Mouse (Mus musculus) urinary bladder, adult 2 months (tissue): ENCODE data around the gene Setd2. TPM values are rescaled to one million over a fixed set of nuclear protein-coding genes. Genes with fewer than 3 reads are reported as not detected.

Source experiments
- DNase-seq: peaks from one replicate; pipeline ENCODE4 v3.0.0; 2022; ENCODE audit warnings: low spot score
- polyA plus RNA-seq: library from polyadenylated mRNA; depleted of rRNA; stranded (reverse); fragments of >200 nt; gene quantifications from 2 replicates; pipeline ENCODE4 v1.2.3, GENCODE M21; 2012; rRNA removed

Gene Setd2
- polyA plus RNA-seq, 1 experiment = 52.0 TPM

GRCm38 (mm10) chr9:110654726-110655650 lies 122.6 kb downstream of the Setd2 start:
- DNase-seq = no peak

- DNase-seq = no peak
Measured at GRCm38 (mm10) chr9:110655651-110656007, 123.2 kb downstream of the Setd2 start.

GRCm38 (mm10) chr9:110656249-110657221 lies 124.1 kb downstream of the Setd2 start, which contains the start of gene Ccdc12:
TSS of gene Ccdc12 (plus strand) at chr9:110656503.
- peak; percentile 93 for DNase-seq

- no peak for DNase-seq
Measured at GRCm38 (mm10) chr9:110657474-110658078, 125.2 kb downstream of the Setd2 start.

GRCm38 (mm10) chr9:110659521-110659920 lies 127.1 kb downstream of the Setd2 start:
- DNase-seq = no peak

GRCm38 (mm10) chr9:110660208-110660607 lies 127.8 kb downstream of the Setd2 start:
- DNase-seq = no peak

- no peak for DNase-seq
Measured at GRCm38 (mm10) chr9:110660856-110661612, 128.6 kb downstream of the Setd2 start.

- no peak for DNase-seq
Measured at GRCm38 (mm10) chr9:110662844-110663243, 130.4 kb downstream of the Setd2 start.

GRCm38 (mm10) chr9:110665912-110666311 lies 133.5 kb downstream of the Setd2 start:
- DNase-seq = no peak

- no peak for DNase-seq
Measured at GRCm38 (mm10) chr9:110666374-110666773, 134.0 kb downstream of the Setd2 start.

GRCm38 (mm10) chr9:110667219-110667836 lies 134.9 kb downstream of the Setd2 start:
- no peak for DNase-seq

Other genes with a start within 250 kb of the Setd2 start
- 11.1 and 12.2 TPM in 2 replicates for gene Elp6, start 227.4 kb upstream of the Setd2 start, polyA plus RNA-seq
- 19.0 and 32.7 TPM in 2 replicates for gene Scap, start 199.3 kb upstream of the Setd2 start, polyA plus RNA-seq
- gene Ptpn23, start 124.4 kb upstream of the Setd2 start, polyA plus RNA-seq = 11.6 and 24.7 TPM in 2 replicates
- 0.06 TPM in 1 of 2 replicates, not detected in the other for gene Ngp, start 112.8 kb upstream of the Setd2 start, polyA plus RNA-seq
- gene Klhl18, start 55.9 kb upstream of the Setd2 start, polyA plus RNA-seq = 20.7 and 22.1 TPM in 2 replicates
- gene Kif9, start 55.6 kb upstream of the Setd2 start, polyA plus RNA-seq = 1.9 and 2.1 TPM in 2 replicates
- 26.8 and 36.6 TPM in 2 replicates for gene Nradd, start 91.9 kb downstream of the Setd2 start, polyA plus RNA-seq
- 42.8 and 59.9 TPM in 2 replicates for gene Nbeal2, start 121.6 kb downstream of the Setd2 start, polyA plus RNA-seq
- gene Ccdc12, start 123.9 kb downstream of the Setd2 start, polyA plus RNA-seq = 119 and 152 TPM in 2 replicates
- not detected in 2 replicates for gene Myl3, start 209.3 kb downstream of the Setd2 start, polyA plus RNA-seq
- 20.4 and 23.0 TPM in 2 replicates for gene Pth1r, start 214.5 kb downstream of the Setd2 start, polyA plus RNA-seq